Mouse (Mus musculus) right cerebral cortex, postnatal 36 days (tissue): Measurements from ENCODE around the gene Asmt.
A peak's percentile ranks its signal among the peaks of the same experiment; 100 is the strongest.

ENCODE experiments used
- DNase-seq, 2 experiments: peaks; one replicate each; pipeline ENCODE4 v3.0.0; 2022; ENCODE audit warnings: low spot score in 2 of 2, mixed read lengths in 1 of 2

Asmt gene

GRCm38 (mm10) chrX:170672594-170673092 is at the start of gene Asmt:
TSS of gene Asmt (plus strand) at chrX:170672644.
- DNase-seq = no peak

DNA sequence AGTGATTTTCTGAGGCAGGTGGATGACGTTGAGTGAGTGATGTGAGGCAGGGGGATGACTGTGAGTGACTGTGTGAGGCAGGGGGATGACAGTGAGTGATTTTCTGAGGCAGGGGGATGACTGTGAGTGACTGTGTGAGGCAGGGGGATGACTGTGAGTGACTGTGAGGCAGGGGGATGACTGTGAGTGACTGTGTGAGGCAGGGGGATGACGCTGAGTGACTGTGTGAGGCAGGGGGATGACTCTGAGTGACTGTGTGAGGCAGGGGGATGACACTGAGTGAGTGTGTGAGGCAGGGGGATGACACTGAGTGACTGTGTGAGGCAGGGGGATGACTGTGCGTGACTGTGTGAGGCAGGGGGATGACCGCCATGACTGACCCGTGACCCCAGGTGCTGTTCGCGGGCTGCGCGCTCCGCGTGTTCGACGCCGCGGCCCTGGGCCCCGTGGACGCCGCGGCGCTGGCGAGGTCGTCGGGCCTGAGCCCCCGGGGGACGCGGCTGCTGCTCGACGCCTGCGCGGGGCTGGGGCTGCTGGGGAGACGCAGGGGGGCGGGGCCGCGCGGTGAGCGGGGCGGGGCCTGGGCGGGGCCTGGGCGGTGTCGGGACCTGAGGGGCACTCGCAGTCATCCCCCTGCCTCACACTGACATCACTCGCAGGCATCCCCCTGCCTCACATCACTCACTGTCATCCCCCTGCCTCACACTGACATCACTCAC is 948 bp downstream of the Asmt start:
- no peak for DNase-seq

DNA sequence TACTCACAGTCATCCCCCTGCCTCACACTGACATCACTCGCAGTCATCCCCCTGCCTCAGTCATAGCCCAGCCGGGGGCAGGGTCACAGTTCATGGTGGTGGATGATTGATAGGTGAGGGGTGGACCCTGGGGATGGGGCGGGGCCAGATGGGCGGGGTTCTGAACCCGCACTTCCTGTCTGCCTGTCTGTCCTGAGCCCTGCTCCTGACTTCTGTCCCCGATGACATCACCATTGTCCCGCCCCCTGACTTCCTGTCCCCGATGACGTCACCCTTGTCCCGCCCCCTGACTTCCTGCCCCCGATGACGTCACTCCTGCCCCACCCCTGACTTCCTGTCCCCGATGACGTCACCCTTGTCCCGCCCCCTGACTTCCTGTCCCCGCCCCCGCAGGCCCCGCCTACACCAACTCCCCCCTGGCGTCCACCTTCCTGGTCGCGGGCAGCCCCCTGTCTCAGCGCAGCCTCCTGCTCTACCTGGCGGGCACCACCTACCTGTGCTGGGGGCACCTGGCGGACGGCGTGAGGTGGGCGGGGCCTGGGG is 1.9 kb downstream of the Asmt start:
- peak in 1 of 2 experiments; percentile 39 for DNase-seq

DNA sequence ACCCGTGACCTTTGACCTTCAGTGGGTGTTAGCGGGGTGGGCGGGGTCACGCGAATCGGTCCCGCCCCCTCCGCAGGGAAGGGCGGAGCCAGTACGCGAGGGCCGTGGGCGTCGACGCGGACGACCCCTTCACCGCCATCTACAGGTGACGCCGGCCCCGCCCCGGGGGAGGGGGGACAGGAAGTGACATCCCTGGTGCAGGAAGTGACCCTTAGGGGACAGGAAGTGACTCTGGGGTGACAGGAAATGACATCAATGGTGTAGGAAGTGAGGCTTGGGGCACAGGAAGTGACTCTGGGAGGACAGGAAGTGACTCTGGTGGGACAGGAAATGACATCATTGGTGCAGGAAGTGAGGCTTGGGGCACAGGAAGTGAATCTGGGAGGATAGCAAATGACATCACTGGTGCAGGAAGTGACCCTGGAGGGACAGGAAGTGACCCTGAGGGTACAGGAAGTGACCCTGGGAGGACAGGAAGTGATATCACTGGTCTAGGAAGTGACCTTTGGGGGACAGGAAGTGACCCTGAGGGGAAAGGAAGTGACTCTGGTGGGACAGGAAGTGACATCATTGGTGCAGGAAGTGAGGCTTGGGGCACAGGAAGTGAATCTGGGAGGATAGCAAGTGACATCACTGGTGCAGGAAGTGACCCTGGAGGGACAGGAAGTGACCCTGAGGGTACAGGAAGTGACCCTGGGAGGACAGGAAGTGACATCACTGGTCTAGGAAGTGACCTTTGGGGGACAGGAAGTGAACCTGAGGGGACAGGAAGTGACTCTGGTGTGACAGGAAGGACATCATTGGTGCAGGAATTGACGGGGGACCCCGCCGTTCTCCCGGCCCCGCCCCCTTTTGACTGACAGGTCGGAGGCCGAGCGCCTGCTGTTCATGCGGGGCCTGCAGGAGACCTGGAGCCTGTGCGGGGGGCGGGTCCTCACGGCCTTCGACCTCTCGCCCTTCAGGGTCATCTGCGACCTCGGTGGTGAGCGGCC is 2.7 kb downstream of the Asmt start:
- DNase-seq = no peak

DNA sequence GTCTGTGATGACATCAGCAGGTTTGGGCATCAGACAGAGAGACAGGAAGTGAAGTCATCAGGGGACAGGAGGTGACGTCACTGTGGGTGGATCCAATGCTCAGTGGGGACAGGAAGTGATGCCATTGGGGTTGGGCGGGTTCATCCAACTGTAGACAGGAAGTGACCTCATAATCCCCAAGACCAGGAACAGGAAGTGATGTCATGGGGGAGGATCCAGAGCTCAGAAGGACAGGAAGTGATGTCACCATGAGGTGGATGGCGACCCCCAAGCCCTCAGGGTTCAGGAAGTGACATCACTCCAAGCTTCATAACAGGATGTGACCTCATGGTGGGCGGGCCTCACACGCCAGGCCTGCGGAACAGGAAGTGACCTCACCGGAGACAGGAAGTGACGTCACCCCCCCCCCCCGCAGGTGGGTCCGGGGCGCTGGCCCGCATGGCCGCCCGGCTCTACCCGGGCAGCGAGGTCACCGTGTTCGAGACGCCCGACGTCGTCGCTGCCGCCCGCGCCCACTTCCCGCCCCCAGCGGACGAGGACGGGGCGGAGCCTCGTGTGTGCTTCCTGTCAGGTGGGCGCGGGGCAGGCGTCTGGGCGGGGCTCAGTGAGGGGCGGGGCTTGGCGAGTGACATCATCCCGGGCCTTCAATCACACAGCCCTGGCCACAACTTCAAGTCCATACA is 3.6 kb downstream of the Asmt start:
- no peak for DNase-seq

DNA sequence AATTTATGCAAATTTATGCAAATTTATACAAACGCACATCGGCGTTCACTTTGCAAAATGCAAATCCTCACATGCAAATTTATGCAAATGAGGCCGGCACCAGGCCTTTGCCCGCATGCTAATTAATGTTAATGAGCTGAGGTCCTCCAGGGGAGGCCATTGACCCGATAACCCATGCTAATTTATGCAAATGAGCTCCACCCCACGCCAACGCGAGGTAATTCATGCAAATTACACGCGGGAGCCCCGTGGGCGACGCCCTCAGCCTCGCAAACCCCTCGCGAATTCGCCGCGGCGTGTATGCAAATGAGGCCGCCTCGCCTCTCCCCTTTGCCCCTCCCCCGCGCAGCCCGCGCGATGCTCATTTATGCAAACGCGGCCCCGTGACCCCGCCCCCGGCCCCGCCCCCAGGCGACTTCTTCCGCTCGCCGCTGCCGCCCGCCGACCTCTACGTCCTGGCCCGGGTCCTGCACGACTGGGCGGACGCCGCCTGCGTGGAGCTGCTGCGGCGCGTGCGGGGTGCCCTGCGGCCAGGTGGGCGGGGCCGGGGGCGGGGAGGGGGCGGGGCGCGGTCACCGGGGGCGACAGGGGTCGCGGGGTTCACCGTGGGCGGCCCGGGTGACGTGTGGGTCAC is 4.3 kb downstream of the Asmt start:
- DNase-seq = no peak

DNA sequence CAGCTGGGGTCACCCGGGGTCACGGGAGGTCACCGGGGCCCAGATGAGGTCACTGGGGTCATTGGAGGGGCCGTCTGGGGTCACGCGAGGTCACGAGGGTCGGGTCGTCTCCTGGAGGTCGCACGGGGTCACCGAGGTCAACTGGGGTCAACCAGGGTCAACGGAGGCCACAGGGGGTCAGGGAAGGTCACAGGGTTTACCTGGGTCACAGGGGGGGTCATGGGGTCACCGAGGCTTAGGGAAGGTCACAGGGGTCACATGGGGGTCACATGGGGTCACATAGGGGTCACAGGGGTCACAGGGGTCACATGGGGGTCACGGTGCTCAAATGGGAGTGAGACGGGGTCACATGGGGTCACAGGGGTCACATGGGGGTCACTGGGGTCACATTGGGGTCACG is 4.8 kb downstream of the Asmt start:
- no peak for DNase-seq

- no peak for DNase-seq
Measured at GRCm38 (mm10) chrX:170677680-170678079, 5.2 kb downstream of the Asmt start.
